Mouse (Mus musculus) heart, postnatal 25 days (tissue): Measurements from ENCODE around the gene Tph1. TPM values are rescaled to one million over a fixed set of nuclear protein-coding genes. Genes with fewer than 3 reads are reported as not detected.
"Not testable (repeated sequence)": the region's sequence is repeated elsewhere in the genome, so short reads cannot be mapped to it uniquely, and the experiment has no call there.

Source experiments
- DNase-seq: peaks from one replicate; pipeline ENCODE4 v3.0.0; 2022; ENCODE audit warnings: low spot score
- intact Hi-C: fragments of 180-260 bp; cut with DNase I; formaldehyde crosslinking; loops from one replicate; pipeline ENCODE4 v1.15.1; 2025
- total RNA-seq, 2 experiments: library from RNA; stranded (reverse); gene quantifications; 2 replicates each; pipeline ENCODE4 v1.2.3; 2021

The Tph1 gene
- total RNA-seq, 2 experiments from 2014 or later = not detected

GRCm38 (mm10) chr7:46652279-46652678 lies 20.1 kb downstream of the Tph1 start:
- DNase-seq = no peak
- intact Hi-C loops = no loop called here

- DNase-seq, intact Hi-C loops: not testable (repeated sequence)
Observed at GRCm38 (mm10) chr7:46650231-46650630, 22.1 kb downstream of the Tph1 start.

- intact Hi-C loops = no loop called here
- no peak for DNase-seq
Observed at GRCm38 (mm10) chr7:46648431-46649140, 23.8 kb downstream of the Tph1 start.

GRCm38 (mm10) chr7:46643172-46643571 lies 29.2 kb downstream of the Tph1 start:
- intact Hi-C loops = no loop called here
- no peak for DNase-seq

- DNase-seq = no peak
- intact Hi-C loops = no loop called here
Observed at GRCm38 (mm10) chr7:46640062-46640461, 32.3 kb downstream of the Tph1 start.

GRCm38 (mm10) chr7:46639692-46640031 lies 32.7 kb downstream of the Tph1 start, which contains the start of gene Sergef:
Gene Sergef (minus strand): TSS chr7:46639807.
- intact Hi-C loops = no loop called here
- peak; percentile 78 for DNase-seq

- intact Hi-C loops = no loop called here
- no peak for DNase-seq
Observed at GRCm38 (mm10) chr7:46638889-46639691, 33.2 kb downstream of the Tph1 start.

GRCm38 (mm10) chr7:46628375-46628975 lies 43.9 kb downstream of the Tph1 start:
- no peak for DNase-seq
- intact Hi-C loops = no loop called here

GRCm38 (mm10) chr7:46623979-46624378 lies 48.4 kb downstream of the Tph1 start:
- intact Hi-C loops = no loop called here
- DNase-seq = no peak

- no peak for DNase-seq
- intact Hi-C loops = no loop called here
Observed at GRCm38 (mm10) chr7:46618416-46619110, 53.8 kb downstream of the Tph1 start.

- intact Hi-C loops = no loop called here
- no peak for DNase-seq
Observed at GRCm38 (mm10) chr7:46616429-46617005, 55.8 kb downstream of the Tph1 start.

GRCm38 (mm10) chr7:46615256-46615977 lies 56.9 kb downstream of the Tph1 start:
- no peak for DNase-seq
- intact Hi-C loops = no loop called here

- no peak for DNase-seq
- intact Hi-C loops = no loop called here
Observed at GRCm38 (mm10) chr7:46614263-46614662, 58.1 kb downstream of the Tph1 start.

GRCm38 (mm10) chr7:46613091-46613490 lies 59.2 kb downstream of the Tph1 start:
- intact Hi-C loops = no loop called here
- DNase-seq = no peak

- DNase-seq = no peak
- intact Hi-C loops = no loop called here
Observed at GRCm38 (mm10) chr7:46612421-46612937, 59.9 kb downstream of the Tph1 start.

- no peak for DNase-seq
Observed at GRCm38 (mm10) chr7:46611970-46612369, 60.4 kb downstream of the Tph1 start.

GRCm38 (mm10) chr7:46609317-46609716 lies 63.0 kb downstream of the Tph1 start:
- intact Hi-C loops = no loop called here
- no peak for DNase-seq

More at GRCm38 (mm10) chr7:46611970-46612369, 60.4 kb downstream of the Tph1 start:
- intact Hi-C loops = no loop called here

- DNase-seq = no peak
- intact Hi-C loops = loop anchor here (1.0 kb wide), 1 partner anchor 213 kb away; no protein-coding TSS in a partner anchor
Observed at GRCm38 (mm10) chr7:46607428-46608055, 64.8 kb downstream of the Tph1 start.
